Mouse (Mus musculus): ENCODE data around the gene Klk6. TPM values are rescaled to one million over a fixed set of nuclear protein-coding genes. Genes with fewer than 3 reads are reported as not detected.

Klk6 gene
- 0.18 and 0.32 TPM in 2 replicates for polyA plus RNA-seq (2015; fragmentation: Nextera tagmentation; extraction: Ambion mirVana)

DNA sequence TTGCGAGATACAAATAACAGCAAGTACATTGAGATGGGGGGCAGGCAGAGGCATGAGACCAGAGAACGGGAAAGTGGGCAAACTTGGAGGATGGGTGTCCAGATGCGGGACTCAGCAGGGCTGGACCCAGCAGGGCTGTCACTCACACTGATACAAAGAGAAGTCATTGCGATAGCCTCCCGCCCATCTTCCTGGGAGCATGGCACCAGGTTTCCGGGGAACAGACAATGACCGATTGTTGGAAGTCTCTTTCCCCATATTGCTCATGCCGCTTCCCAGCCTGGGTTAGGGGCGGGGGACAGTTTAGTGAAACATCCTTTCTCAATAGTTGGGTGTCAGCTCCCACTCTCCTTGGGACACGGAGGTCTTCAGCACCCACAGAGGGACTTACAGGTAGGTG lies at the start of gene Klk6:
TSS of gene Klk6 (plus strand) at position 301 of the 400 bp plus-strand sequence.
- no peak within 1 kb of the TSS for H3K9ac ChIP-seq
- H3K27me3 ChIP-seq (replicated peaks) = no peaks in the 10 kb centered on the region
- no peak for ATAC-seq (ENCODE audit: insufficient read depth, low FRiP score, low read depth)
- no peak within 1 kb of the TSS for H3K27ac ChIP-seq
- H3K4me2 ChIP-seq = no peak within 1 kb of the TSS
- H3K4me1 ChIP-seq = no peaks in the 10 kb centered on the region
- 80% methylated on average over 10 of the region's 10 CpGs for WGBS
- no peak within 1 kb of the TSS for H3K4me3 ChIP-seq (replicated peaks)
- H3K9me3 ChIP-seq = no peaks in the 10 kb centered on the region
- H3K36me3 ChIP-seq = no peaks in the 10 kb centered on the region

DNA sequence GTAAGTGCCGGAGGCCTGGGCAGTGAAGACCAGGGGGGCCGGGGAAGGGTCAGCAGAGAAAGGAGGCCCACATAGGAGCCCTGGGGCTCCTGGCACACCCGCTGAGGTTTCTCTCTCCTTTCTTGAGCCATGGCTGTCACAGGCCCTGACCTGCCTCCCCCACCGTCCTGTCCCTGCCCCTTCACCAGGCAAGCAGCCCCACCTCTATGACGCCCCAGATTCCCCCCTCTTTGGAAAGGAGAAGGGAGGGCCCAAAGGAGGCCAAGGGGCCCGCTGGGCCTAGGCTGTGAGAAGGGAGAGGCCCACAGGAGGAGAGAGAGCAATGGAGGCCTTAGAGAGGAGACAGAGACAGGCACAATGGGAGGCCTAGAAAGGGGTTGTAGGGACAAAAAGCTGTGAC lies 49.5 kb upstream of the Klk6 start:
- Histone ChIP-seq H3K9ac (no peak overlapping the region), H3K27ac (peak overlapping the region; percentile 74), H3K36me3 (no peaks in the 10 kb centered on the region), H3K27me3 (replicated peaks) (no peaks in the 10 kb centered on the region), H3K4me3 (replicated peaks) (no peak overlapping the region), H3K4me2 (no peak overlapping the region), H3K4me1 (no peaks in the 10 kb centered on the region), H3K9me3 (no peaks in the 10 kb centered on the region)
- WGBS = 61% methylated on average over 6 of the region's 6 CpGs
- peak; percentile 48; the same call in 1 of the 2 replicates for ATAC-seq (ENCODE audit: insufficient read depth, low FRiP score, low read depth)

DNA sequence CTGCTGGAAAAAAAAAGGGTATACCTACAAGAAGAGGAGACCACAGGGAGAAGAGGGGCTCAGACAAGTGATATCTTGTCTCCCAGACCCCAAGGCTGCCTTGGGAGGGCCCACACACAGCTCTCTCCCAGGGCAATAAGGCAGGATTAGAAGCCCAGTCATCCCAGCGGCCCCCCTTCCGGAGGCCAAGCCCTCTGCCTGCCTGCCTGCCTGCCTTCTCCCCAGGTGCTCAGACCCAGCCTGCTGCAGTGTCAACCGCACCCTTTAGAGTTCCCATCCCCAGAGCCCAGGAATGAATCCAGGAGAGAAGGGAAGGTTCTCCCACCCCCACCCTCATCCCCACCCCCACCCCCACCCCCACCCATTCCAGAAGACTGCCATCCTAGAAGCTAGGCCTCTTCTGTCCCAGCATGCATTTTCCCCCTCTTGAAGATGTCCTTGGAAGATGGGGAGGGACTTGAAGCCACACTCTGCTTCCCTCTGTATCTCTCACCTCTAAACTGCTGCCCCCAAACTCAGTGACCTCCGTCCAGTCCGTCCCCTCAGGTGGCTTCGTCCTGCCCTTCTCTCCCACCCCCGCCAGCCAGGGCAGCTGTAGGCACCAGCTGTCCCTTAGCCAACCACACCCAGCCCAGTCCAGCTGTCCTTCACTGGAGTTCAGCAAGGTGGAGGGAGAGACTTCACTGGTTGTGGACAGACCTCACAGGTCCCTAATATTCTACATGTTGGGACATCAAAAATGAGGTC lies 48.8 kb upstream of the Klk6 start:
- H3K27ac ChIP-seq = peak overlapping the region; percentile 74
- H3K27me3 ChIP-seq (replicated peaks) = no peaks in the 10 kb centered on the region
- H3K36me3 ChIP-seq = no peaks in the 10 kb centered on the region
- no peaks in the 10 kb centered on the region for H3K9me3 ChIP-seq
- no peak overlapping the region for H3K9ac ChIP-seq
- WGBS = 52% methylated on average over 6 of the region's 7 CpGs
- no peak overlapping the region for H3K4me2 ChIP-seq
- no peaks in the 10 kb centered on the region for H3K4me1 ChIP-seq
- no peak overlapping the region for H3K4me3 ChIP-seq (replicated peaks)
- ATAC-seq (ENCODE audit: insufficient read depth, low FRiP score, low read depth) = 0 out of 2 replicates have a peak, but pooled peaks have one; percentile 20

DNA sequence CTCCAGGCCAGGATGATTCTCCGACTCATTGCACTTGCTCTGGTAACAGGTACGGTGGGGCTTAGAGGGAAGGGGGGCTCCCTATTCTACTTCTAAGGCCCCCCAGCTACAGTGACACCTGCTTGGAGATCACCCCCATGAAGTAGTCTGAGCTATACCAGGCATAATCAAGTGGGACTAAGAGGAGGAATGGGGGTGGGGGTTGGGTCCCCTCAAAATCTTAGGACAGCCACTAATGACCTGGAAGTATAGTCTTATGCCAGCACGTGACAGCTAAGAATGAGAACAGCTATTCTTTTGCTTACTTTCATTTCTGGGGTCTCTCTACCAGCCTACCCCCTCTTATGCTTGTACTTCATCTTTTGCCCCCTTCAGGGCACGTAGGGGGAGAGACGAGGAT lies 47.8 kb upstream of the Klk6 start:
- H3K9ac ChIP-seq = no peak overlapping the region
- H3K36me3 ChIP-seq = no peaks in the 10 kb centered on the region
- H3K4me2 ChIP-seq = no peak overlapping the region
- no peak overlapping the region for H3K27ac ChIP-seq
- ATAC-seq (ENCODE audit: insufficient read depth, low FRiP score, low read depth) = no peak
- WGBS = 86% methylated on average over 5 of the region's 5 CpGs
- no peak overlapping the region for H3K4me3 ChIP-seq (replicated peaks)
- no peaks in the 10 kb centered on the region for H3K4me1 ChIP-seq
- no peaks in the 10 kb centered on the region for H3K27me3 ChIP-seq (replicated peaks)
- no peaks in the 10 kb centered on the region for H3K9me3 ChIP-seq

DNA sequence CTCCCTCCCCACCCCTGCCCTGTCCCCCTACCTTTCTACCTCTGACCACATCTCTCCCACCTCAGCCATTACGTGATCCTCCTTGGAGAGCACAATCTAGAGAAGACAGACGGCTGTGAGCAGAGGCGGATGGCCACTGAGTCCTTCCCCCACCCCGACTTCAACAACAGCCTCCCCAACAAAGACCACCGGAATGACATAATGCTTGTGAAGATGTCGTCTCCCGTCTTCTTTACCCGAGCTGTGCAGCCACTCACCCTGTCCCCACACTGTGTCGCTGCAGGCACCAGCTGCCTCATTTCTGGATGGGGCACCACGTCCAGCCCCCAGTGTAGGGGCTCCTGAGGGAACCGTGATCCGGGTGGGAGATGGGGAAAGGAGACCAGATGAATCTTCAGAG lies 46.9 kb upstream of the Klk6 start:
- WGBS = 87% methylated on average over 12 of the region's 12 CpGs
- Histone ChIP-seq H3K4me1 (0 out of 2 replicates have a peak, but pooled peaks cover 3% of the 10 kb centered on the region), H3K27ac (no peak overlapping the region)

DNA sequence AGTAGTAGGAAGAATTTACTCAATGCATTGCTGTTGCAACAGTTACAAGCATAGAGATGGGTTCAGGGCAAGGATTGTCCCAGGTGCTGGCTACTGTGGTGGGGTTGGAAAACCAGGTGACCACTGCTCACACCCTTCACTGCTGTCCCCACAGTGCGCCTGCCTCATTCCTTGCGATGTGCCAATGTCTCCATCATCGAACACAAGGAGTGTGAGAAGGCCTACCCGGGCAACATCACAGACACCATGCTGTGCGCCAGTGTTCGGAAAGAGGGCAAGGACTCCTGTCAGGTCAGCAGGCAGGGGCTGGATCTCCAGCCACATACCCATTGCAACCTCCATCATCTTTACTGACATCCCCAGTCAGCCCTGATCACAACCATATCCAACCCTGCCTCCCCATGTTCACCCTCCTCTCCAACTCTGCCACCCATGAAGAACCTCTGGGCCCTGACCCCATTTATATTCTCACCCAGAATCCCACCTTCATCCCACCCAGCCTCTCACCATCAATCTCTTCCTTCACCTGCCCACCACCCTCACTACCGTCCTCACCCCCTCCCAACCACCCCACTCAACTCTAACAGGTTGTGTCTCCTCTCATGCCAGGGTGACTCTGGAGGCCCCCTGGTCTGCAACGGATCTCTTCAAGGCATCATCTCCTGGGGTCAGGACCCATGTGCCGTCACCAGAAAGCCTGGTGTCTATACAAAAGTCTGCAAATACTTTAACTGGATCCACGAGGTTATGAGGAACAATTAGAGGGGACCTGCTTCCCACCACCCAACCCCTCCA lies 45.9 kb upstream of the Klk6 start:
- H3K27ac ChIP-seq = no peak overlapping the region
- H3K9ac ChIP-seq = no peak overlapping the region
- no peaks in the 10 kb centered on the region for H3K36me3 ChIP-seq
- no peak overlapping the region for H3K4me3 ChIP-seq (replicated peaks)
- H3K4me1 ChIP-seq = peaks cover 7% of the 10 kb centered on the region; the same call in 1 of the 2 replicates
- H3K9me3 ChIP-seq = no peaks in the 10 kb centered on the region
- ATAC-seq (ENCODE audit: insufficient read depth, low FRiP score, low read depth) = no peak
- 88% methylated on average over 10 of the region's 10 CpGs for WGBS
- no peaks in the 10 kb centered on the region for H3K27me3 ChIP-seq (replicated peaks)
- no peak overlapping the region for H3K4me2 ChIP-seq

More for the DNA sequence above, 46.9 kb upstream of the Klk6 start:
- ATAC-seq (ENCODE audit: insufficient read depth, low FRiP score, low read depth) = no peak
- Histone ChIP-seq H3K36me3 (no peaks in the 10 kb centered on the region), H3K4me2 (no peak overlapping the region), H3K9me3 (no peaks in the 10 kb centered on the region), H3K4me3 (replicated peaks) (no peak overlapping the region), H3K27me3 (replicated peaks) (no peaks in the 10 kb centered on the region), H3K9ac (no peak overlapping the region)

DNA sequence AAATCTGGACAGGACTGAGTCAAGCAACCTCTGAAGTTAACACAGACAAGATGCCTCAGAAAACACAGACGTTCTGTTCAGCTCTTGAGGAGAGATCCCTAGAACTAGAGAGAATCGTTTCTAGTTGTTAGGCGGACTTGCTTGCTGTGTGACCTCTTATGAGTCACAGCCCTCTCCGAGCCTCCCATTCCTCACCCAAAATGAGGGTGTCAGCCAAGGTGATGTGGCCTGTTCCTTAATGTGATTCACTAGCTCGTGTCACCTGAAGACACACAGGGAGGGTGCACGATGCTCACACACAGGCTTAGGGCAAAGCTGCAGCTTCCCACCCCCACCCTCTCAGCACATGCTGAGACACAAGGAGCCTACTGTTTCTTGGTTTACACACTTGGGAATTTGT lies 44.1 kb upstream of the Klk6 start:
- Histone ChIP-seq H3K4me3 (replicated peaks) (no peak overlapping the region), H3K9ac (no peak overlapping the region), H3K4me2 (no peak overlapping the region), H3K36me3 (no peaks in the 10 kb centered on the region), H3K4me1 (peaks cover 7% of the 10 kb centered on the region; the same call in 1 of the 2 replicates), H3K27me3 (replicated peaks) (no peaks in the 10 kb centered on the region), H3K27ac (peak overlapping the region; percentile 37; the same call in 1 of the 2 replicates), H3K9me3 (no peaks in the 10 kb centered on the region)
- ATAC-seq (ENCODE audit: insufficient read depth, low FRiP score, low read depth) = no peak
- 55% methylated on average over 6 of the region's 6 CpGs for WGBS

DNA sequence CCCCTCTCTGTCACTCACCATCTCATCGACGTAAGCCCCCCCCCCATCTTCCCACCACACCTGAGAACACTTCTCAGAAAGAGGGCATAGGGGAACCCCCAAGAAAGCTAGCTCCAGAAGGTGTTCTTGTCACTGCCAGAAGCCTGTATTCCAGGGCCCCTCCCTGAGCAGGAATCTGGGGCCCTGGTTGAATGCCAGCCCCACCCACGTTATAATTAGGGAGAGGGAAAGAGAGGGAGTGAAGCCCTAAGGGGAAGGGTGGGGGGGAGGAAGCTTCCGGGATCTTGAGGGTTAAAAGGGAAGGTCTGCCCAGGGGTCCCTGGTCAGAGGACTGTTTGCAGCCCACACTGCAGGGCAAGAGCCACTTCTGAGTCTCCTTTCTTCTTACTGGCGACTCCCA lies 43.6 kb upstream of the Klk6 start, which contains the start of gene Klk10:
TSS of gene Klk10 (plus strand) at position 290 of the 400 bp plus-strand sequence.
- peak within 1 kb of the TSS; percentile 37; the same call in 1 of the 2 replicates for H3K27ac ChIP-seq
- no peak within 1 kb of the TSS for H3K4me3 ChIP-seq (replicated peaks)
- no peaks in the 10 kb centered on the region for H3K36me3 ChIP-seq
- H3K4me1 ChIP-seq = peaks cover 7% of the 10 kb centered on the region; the same call in 1 of the 2 replicates
- no peaks in the 10 kb centered on the region for H3K9me3 ChIP-seq
- WGBS = 40% methylated on average over 5 of the region's 5 CpGs
- ATAC-seq (ENCODE audit: insufficient read depth, low FRiP score, low read depth) = no peak
- no peak within 1 kb of the TSS for H3K4me2 ChIP-seq
- H3K9ac ChIP-seq = no peak within 1 kb of the TSS
- H3K27me3 ChIP-seq (replicated peaks) = no peaks in the 10 kb centered on the region

DNA sequence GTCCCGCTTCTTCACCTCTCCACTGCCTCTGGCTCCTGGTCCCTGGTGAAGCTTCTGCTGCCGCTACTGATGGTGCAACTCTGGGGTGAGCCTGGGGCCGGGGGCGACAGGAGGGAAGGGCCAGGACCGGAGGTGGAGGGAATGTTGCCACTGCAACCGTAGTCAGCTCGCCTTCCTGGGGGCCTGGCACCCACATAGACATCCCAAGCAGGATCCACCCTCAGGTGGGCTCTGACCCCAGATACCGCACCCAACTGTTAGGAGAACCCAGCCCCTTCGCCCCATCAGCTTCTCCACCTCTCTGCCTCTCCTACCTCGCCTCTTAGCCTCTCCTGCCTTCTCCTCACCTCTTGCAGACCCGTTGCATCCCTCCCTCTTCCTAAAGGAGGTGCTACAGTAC lies 42.8 kb upstream of the Klk6 start:
- Histone ChIP-seq H3K27me3 (replicated peaks) (no peaks in the 10 kb centered on the region), H3K27ac (no peak overlapping the region), H3K9me3 (no peaks in the 10 kb centered on the region), H3K4me1 (peaks cover 7% of the 10 kb centered on the region; the same call in 1 of the 2 replicates), H3K4me2 (no peak overlapping the region), H3K36me3 (no peaks in the 10 kb centered on the region), H3K9ac (no peak overlapping the region), H3K4me3 (replicated peaks) (no peak overlapping the region)
- no peak for ATAC-seq (ENCODE audit: insufficient read depth, low FRiP score, low read depth)
- WGBS = 85% methylated on average over 11 of the region's 11 CpGs

DNA sequence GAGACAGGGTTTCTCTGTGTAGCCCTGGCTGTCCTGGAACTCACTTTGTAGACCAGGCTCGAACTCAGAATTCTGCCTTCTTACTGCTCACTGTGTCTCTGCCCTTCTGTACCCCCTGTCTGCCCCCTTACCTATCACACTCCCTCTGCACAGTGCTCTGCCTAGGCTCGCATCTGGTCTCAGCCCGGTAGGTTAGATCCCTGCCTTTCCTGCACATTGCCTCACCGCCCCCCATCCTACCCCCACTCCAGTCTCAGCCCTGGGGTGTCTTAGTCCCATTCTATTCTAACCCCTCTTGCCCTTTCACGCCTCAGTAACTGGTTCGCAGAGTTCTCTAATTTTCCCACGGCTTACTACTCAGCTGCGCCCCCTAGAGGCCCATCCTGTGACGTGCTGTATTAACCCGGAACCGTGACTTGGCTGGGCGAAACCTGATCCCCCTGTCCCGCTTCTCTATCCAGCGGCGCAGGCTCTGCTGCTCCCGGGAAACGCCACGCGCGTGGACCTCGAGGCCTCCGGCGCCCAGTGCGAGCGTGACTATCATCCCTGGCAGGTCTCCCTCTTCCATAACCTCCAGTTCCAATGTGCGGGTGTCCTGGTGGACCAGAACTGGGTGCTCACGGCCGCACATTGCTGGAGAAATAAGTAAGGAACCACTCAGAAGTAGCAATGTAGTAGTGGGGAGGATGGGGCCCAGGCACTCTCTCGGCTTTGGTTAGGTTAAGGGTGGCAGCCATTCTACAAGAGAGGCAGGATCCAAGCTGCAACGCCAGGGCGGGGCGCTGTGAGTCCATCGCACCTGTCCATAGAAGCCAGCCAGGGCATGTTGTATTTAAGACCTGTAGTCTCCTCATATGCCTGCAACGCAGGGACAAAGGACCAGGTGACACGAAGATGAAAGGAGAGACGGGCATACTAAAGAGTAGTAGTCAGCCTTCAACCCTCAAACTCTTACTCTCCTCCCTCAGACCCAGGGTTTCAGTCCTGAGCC lies 41.7 kb upstream of the Klk6 start:
- Histone ChIP-seq H3K4me3 (replicated peaks) (peak overlapping the region; percentile 30), H3K4me2 (peak overlapping the region; percentile 61), H3K4me1 (peaks cover 7% of the 10 kb centered on the region; the same call in 1 of the 2 replicates), H3K9ac (no peak overlapping the region), H3K27me3 (replicated peaks) (no peaks in the 10 kb centered on the region), H3K9me3 (no peaks in the 10 kb centered on the region), H3K36me3 (no peaks in the 10 kb centered on the region), H3K27ac (no peak overlapping the region)
- peak; percentile 72 for ATAC-seq (ENCODE audit: insufficient read depth, low FRiP score, low read depth)
- 7% methylated on average over 36 of the region's 36 CpGs for WGBS

DNA sequence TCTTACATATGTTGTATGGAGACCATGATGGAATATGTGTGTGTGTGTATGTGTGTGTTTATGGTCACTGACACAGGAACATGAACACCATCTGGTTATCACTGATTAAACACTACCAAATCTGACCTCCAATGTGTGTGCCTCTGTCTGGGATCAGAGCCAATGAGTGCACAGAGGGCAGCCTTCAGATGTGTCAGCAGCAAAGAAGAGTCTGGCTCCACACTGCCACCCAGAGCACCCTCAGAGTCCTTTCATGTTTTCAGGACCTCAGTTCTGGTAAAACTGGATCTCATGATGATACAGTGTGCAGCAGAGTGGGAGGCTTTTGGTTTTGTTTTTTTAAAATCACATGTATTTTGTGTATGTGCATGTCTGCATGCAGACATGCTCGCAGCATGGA lies 39.0 kb upstream of the Klk6 start:
- H3K27ac ChIP-seq = no peak overlapping the region
- peaks cover 7% of the 10 kb centered on the region; the same call in 1 of the 2 replicates for H3K4me1 ChIP-seq
- 81% methylated on average over 1 of the region's 1 CpGs for WGBS
- H3K9ac ChIP-seq = no peak overlapping the region
- H3K4me2 ChIP-seq = no peak overlapping the region
- no peak overlapping the region for H3K4me3 ChIP-seq (replicated peaks)
- no peaks in the 10 kb centered on the region for H3K36me3 ChIP-seq
- peak; percentile 9; the same call in 1 of the 2 replicates for ATAC-seq (ENCODE audit: insufficient read depth, low FRiP score, low read depth)
- H3K27me3 ChIP-seq (replicated peaks) = no peaks in the 10 kb centered on the region
- H3K9me3 ChIP-seq = no peaks in the 10 kb centered on the region

Measured in stomach, embryonic 15.5 days (tissue).